Mouse (Mus musculus): Measurements from ENCODE around the gene Pik3ca.
"Not testable (repeated sequence)": the region's sequence is repeated elsewhere in the genome, so short reads cannot be mapped to it uniquely, and the experiment has no call there.

The Pik3ca gene

DNA sequence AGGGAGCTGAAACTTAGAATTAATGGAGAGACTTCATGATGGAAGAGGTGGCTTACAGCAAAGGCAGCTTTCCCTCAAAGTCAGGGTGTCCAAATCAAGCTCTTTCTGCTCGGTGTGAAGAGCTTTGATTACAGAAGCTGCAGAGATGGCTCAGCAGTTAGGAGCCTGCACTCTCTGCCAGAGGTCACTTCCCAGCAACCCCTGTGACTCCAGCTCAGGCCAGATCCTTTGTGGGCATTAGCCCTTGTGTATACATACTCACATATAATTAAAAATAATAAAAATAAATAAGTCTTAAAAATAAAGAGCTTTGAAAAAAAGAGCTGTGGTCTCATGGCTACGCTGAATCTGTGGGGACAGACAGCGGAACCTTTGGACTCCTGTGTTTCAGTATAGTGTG lies 4.1 kb downstream of the Pik3ca start:
- no peak for DNase-seq (ENCODE audit: low spot score in 2 of 2)

DNA sequence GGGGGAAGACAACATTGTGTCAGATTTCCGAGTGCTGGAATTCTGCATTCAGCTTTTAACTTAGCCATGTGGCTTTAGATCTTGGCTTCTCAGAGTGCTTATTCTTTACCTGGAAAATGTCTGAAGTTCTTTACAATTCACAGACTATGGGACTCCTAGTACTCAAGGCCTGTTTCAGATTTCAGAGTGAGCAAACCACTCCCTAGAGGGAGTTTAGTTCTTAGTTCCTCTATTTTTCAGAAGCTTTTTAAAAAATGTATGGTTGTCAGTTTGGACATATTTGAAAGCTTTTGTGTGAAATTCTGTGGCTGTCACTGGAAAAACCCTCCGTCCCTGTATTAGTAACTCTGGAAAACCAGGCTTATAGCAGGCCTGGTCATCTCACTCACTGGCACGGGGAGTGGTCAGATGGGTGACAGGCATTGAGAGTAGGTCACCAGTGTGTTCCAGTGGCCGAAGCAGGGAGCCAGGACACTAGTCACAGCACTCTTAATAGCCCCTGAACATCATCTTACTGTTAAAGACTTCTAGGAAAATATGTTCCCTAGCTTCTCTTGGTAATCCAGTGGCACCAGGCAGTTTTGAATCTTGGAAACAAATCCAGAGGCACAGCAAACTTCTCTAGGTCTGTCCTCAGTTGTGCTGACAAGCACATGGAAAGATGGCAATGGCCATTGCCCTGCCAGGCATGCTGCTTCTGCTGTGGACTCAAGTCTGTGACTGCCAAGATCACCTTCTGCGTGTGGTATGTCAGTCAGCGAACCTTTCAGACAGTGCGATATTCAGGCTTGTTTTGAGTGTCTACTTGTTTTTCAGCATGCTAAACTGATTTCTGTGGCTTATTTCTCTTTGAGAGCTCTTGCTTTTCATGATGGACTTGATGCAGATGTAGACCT lies 5.8 kb downstream of the Pik3ca start:
- no peak for DNase-seq (ENCODE audit: low spot score in 2 of 2)

DNA sequence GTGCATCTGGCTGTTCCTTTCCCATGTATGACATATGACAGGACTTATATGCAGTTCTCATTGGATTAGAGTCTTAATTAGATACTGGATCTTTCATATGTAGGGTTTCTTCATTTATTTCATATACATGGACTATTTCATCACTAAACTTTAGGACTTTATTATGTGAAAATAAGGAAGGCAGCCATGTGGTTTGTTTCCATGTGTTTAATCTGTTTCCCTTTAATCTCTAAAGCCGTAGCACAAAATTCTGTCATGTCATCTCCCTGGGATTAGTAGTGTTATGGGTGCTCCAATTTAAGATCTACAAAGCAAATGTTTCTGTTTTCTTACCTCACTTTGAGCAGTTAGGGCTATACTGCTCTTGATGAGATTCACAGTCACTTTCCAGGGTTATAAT lies 8.2 kb downstream of the Pik3ca start:
- DNase-seq (ENCODE audit: low spot score in 2 of 2) = no peak

DNA sequence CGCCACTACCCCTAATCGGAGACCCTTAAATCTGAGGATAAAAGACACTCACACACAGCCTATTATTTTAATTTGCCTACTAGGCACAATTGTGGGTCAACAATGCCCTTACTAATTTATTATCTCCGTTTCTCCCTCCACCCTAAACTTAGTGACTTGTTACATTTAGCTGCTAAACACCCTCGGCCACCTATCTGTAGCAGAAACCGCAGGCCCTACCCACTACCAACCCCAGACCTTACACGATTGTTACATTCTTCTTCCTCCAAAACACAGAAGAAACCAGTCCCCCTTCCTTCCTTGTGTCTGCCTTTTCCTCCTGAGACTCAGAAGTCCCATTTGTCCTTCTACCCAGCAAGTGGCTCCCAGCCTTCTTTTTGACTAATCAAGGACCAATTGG lies 9.3 kb downstream of the Pik3ca start:
- DNase-seq (ENCODE audit: low spot score in 2 of 2) = no peak

DNA sequence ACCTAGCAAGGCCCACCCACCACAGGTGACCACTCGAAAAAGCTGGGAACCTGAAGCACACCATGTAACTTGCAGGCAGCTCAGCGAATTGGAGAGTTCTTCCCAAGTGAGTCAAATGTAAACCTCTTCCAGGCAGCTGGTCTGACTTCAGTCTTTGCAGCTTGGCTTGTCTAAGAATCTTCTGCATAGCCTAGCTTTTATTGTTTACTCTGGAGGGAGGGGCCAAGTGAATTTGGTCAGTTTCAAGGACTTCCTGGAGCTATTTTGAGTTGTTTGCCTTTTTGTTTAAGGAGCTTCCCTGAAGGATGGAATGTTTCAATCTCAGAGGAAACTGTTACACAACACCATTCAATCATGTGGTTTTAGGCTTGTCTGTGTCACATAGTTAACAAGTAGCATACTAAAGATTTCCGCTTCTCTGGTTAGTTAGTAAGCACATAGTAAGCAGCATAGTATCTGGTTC lies 11.4 kb downstream of the Pik3ca start:
- DNase-seq (ENCODE audit: low spot score in 2 of 2) = no peak

DNA sequence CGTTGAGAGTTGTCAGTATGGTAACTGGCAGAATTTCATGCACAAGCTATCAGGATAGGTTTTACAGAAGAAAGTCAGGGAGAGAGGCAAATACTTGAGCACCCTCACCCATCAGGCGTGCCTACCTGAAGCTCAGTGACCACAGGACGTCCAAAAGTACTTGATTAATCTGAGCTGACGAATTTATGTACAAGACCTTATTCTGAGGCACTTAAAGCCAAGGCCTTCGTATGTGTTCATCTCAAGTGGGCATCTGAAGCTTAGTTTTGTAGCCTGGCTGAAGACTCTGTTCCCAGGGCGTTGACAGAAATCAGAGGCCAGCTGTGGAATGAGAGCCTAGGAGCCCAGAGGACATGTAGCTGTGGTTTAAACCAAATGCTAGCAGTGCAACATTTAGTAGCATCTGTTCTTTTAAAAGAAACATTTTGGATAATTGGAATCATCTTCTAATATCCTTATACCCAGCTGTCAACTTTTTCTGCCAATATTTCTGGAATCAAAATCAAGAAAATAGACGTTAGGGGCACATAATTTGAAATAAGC lies 15.1 kb downstream of the Pik3ca start:
- DNase-seq (ENCODE audit: low spot score in 2 of 2) = no peak

DNA sequence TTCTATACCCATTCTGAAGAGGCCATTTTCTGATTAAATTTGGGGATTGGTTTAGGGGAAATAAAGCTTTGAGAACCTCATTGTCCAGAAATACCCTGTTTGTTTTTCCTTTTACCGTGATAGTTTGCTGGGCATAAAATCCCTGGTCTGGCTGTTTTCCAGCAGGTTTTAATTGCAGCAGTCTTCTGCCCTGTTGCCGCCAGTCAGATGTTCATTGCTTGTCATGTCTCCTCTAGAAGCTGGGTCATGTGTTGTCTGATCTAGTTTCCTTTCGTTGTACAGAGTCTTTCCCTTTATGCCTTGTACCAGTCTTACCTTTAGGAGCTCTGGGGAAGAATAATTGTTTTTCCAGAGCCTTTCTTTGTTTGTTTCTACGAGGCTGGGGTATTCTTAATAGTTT lies 16.9 kb downstream of the Pik3ca start:
- no peak for DNase-seq (ENCODE audit: low spot score in 2 of 2)

DNA sequence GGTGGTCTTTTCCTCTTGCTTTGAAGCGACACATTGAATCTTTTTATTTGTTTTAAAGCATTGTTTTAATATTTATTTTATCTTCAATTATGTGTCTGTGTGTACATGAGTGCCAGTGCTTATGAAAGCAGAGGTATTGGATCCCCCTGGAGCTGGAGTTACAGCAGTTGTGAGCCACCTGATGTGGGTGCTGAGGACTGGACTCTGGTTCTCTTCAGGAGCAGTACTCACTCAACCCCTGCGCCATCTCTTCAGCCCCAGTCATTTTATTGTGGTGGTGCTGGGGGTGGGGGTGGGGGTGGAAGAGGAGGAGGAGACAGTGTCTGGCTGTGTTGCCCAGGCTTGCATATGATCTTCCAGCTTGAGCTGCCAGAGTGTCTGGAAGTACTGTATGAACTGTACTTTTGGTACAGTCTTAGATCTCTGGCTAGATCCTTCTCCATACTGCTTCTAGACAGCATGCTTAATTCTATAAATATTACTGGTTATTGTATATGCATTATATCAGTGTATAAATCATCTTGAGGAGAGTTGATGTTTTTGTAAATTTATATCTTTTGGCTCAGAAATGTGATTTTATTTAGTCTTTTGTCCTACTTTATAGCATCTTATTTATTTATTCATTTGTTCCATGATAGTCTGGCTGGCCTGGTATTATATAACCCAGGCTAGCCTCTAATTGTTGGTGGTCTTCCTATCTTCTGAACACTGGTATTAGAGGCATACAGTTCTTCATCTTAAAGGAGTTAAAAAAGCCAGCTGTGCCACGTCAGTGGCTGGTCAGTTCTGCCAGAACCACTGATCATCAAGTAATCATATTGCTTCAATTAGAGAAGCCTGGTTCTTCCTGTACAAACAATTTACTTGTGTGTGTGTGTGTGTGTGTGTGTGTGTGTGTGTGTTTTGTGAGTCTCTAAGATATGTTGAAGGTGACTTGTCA lies 18.2 kb downstream of the Pik3ca start:
- DNase-seq (ENCODE audit: low spot score in 2 of 2) = no peak

DNA sequence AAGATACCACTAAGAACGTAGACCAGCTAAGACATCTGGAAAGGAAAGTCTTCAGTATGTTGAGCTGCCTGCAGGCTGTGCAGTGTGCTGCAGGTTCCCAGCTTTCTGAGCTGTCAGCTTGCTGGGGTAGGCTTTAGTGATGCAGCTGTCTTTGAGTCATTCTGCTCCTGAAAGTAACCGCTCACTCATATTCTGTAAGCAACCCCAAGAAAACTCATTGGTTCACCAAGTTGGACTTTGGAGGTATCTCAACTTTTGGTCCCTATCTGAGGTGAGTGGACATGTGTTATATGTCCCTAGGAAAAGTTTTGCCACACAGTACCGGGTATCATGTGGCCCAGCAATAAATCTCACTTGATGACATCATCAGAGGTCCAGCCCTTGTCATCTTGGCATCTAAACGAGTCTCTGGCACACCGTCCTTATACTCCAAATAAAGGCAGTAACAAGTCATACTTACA lies 20.3 kb downstream of the Pik3ca start:
- DNase-seq (ENCODE audit: low spot score in 2 of 2) = no peak

DNA sequence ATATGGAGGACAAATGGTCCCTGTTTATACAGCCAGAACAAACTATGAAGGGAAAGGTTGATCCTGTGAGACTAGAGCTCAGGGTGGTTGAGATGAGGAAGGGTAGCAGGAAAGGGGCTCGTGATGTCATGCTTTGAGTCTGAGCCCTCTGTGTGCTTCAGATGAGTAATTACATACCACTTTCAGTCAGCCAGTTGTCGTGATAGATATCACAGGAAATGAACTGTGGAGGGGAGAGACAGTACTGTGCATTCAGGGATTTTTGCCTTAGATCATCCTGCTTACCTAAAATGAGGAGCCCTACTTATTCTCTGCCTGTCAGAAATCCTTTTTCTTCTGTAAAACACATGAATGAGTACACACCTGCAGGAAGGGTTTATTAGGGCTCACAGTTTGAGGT lies 22.4 kb downstream of the Pik3ca start:
- DNase-seq (ENCODE audit: low spot score in 2 of 2) = no peak

DNA sequence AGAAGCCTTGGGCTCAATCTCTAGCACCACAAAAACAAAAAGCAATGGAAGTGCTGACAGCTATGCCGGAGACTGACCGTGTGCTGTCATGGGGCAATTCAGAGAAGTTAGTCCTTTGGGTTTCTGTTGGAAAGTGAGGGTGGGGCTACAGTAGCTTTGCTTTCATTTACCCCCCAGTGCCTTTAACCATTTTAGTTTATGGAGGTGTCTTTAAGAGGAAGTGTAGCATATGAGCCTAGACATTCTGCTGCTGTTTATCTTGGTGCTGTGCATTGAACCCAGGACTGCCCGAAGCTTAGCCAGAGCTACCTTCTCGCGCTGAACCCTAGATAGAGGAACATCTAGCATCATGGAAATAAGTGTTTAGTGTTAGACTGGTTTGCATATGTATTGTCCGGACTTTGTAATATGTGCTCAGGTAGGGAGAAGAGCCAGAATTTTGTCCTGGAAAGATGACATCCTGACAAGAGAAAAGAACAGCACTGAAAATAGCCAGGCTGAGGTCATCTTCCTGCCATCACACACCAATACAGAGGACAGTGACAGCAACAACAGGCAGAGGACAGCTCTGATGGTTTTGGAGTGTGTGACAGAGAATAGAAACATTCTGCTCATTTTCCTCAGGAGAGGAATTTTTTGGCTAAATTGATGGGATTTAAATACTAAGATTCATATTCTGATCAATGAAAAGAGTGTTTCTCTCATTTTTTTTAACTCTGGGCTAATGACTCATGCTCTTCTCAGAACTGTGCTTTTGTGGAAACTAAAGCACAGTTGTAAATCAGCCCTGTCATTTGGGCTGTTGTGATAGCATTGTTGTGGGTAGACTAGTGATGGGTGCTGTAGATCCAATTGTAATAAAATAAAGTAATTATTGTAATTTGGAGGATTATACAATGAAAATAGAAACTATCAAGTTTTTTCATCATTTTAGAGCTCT lies 23.9 kb downstream of the Pik3ca start:
- no peak for DNase-seq (ENCODE audit: low spot score in 2 of 2)

DNA sequence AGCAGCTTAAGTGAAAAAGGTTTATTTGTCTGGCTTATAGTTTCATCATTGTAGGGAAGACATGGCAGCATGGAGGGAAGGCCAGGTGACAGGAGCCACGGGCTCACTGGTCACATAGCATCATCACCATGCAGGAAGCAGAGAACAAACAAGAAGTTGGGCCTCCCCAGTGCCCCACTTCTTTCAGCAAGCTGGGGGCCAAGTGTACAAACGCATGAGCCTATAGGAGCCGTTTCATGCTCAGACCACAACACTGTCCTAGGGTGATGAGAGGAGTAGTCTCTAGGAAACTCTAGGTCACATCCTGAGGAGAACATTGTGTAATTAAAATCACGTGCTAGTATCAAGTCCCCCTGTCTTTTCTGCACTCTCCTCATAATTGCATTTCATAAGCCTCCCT lies 30.2 kb downstream of the Pik3ca start:
- DNase-seq (ENCODE audit: low spot score in 2 of 2) = no peak

DNA sequence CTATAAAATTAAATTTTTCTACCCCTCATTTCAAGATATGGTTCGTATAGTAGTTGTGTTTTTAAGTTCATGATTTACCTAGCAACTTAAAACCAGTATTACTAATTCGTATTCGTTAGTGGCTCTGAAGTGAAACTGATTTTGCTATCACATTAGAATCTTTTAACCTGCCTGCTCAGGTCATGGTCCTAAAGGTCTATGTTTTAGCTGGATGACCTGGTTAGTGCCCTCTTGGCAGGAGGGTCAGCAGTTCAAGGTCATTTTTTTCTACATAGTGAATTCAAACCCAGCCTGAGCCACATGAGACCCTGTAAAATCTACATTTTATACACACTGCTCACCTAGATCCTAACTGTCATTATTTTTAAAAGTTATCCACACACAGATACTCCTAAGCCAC lies 30.9 kb downstream of the Pik3ca start:
- DNase-seq (ENCODE audit: low spot score in 2 of 2) = no peak

DNA sequence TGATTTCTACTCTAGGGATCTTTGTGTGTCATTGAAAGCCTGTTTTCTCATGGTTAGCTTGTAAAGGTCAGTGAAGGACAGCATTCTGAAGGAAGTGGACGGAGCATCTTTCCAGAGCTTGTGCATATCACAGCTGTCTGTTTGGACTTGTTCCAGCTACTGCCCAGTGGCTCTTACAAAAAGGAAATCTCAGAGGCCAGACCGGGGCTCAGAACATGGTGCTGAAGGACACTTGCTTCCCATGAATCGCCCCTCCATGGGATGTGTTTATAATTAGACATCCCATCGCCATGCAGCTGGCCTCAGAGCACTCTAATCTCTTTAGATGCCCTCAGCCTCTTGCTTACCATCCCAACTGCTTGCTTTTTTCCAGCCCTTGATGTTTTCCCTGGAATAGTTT lies 31.4 kb downstream of the Pik3ca start:
- no peak for DNase-seq (ENCODE audit: low spot score in 2 of 2)

DNA sequence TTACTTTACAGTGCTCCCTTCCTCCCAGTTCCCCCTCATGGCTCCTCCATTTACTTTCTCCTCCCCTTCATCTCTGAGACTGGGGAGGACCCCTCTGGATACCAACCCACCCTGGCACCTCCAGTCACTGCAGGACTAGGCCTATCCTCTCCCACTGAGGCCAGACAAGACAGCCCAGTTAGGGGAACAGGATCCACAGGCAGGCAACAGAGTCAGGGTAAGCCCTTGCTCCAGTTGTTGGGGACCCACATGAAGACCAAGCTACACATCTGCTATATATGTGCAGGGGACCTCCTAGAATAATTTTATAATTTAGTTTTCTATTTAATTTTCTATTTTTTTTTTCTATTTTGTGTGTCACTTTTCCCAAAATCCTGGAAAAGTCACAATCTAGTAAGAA lies 31.9 kb downstream of the Pik3ca start:
- DNase-seq (ENCODE audit: low spot score in 2 of 2) = not testable (repeated sequence)

DNA sequence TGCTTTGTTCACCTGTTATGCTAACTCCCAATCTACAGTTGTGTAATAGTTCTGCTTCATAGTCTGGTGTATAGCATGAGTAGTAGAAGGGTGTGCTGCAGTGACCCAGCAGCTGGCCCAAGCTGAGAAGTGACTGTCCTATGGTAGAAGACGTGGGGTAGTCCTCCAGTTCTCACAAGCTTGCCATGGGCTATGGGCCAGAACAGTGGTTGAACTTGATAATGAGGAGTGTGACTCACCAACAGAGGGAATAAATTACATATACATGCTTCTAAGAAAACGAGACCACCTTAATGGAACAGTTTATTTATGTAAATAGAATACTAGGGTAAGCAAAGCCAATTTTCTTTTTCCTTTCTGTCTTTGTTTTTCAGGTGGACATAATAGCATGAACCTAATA lies 32.9 kb downstream of the Pik3ca start:
- DNase-seq (ENCODE audit: low spot score in 2 of 2) = no peak

DNA sequence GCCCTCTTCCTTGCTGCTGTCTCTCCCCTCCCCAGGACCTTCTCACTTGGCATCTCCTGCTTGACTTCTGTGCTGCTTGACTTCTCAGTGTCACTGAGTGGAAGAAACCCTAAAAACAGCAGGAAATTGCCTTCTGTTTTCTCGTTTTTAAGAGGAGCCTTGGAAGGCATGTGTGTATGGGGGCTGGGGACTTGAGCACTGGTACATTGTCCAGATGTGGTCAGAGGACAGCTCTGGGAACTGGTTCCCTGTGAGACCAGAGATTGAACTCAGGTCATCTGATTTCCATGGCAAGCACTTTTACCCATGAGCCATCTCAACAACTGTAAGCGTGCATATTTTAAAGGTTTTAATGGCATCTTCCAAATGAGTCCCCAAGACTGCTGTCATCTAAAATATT lies 36.5 kb downstream of the Pik3ca start:
- no peak for DNase-seq (ENCODE audit: low spot score in 2 of 2)

DNA sequence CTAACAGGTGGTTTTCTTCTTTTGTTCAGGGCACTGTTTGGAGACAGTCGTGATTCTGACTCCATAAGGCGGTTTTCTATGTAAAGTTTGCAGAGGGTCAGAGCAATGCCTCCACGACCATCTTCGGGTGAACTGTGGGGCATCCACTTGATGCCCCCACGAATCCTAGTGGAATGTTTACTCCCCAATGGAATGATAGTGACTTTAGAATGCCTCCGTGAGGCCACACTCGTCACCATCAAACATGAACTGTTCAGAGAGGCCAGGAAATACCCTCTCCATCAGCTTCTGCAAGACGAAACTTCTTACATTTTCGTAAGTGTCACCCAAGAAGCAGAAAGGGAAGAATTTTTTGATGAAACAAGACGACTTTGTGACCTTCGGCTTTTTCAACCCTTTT lies 38.6 kb downstream of the Pik3ca start:
- DNase-seq (ENCODE audit: low spot score in 2 of 2) = no peak

DNA sequence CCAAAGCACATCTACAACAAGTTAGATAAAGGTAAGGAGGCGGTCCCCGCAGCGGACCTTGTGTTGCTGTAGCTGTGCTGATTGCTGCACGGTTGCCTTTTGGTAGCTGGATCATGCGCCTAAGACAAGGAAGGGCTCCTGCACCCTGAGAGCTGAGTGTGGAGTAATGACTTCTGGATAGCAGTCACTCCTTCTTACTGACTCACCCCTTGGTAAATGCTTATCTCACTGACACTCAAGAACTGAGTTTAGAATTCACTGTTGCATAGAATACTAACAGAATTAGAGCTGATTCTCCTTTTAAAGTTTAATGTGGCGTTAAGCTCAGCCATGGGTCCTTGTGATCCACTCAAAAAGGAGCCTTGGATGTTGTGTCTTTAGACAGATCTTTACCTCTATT lies 39.8 kb downstream of the Pik3ca start:
- DNase-seq (ENCODE audit: low spot score in 2 of 2) = no peak

DNA sequence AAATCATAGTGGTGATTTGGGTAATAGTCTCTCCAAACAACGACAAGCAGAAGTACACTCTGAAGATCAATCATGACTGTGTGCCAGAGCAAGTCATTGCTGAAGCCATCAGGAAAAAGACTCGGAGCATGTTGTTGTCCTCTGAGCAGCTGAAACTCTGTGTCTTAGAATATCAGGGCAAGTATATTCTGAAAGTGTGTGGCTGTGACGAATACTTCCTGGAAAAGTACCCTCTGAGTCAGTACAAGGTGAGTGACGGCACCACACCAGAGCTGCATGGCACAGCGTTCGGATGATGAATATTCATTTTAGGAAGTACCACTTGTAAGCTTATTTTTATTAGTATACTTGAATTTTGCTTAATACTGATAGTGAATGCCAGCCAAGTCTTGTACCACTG lies 40.3 kb downstream of the Pik3ca start:
- DNase-seq (ENCODE audit: low spot score in 2 of 2) = no peak

DNA sequence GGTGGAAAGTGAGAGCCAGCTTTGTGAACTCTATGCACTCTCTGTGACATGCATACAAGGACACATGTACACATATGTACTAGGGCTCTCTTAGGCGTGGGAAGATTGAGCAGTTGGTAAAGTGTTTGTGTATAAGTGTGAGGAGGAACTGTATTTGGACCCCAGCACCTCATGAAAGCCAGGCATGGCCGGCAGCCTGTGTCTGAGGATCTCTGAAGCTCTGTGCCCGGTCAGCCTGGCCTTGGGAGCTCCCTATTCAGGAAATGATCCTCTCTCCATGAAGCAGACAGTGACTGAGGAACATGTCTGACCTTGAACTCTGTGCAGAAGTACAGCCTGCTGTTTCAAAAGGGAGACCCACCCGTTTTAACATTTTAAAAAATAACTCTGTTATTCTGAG lies 41.2 kb downstream of the Pik3ca start:
- DNase-seq (ENCODE audit: low spot score in 2 of 2) = no peak
